Mouse (Mus musculus) embryonic fibroblast, embryonic 13.5 days (primary cell): ENCODE measurements around the gene Gata5. TPM values are rescaled to one million over a fixed set of nuclear protein-coding genes. Genes with fewer than 3 reads are reported as not detected.

Experiments
- H3K27ac ChIP-seq: 2 replicates; pipeline ENCODE4 v1.5.1; 2012; ENCODE audit warnings: low read length, control low read depth, inconsistent platforms; ENCODE audit not compliant: insufficient read depth
- H3K4me1 ChIP-seq: 2 replicates; pipeline ENCODE4 v1.6.1; 2011; ENCODE audit warnings: low read length; ENCODE audit not compliant: control insufficient read depth, insufficient read depth
- H3K4me3 ChIP-seq: 2 replicates; pipeline ENCODE4 v1.5.1; 2011; ENCODE audit warnings: mild to moderate bottlenecking, control low read depth, low read length; ENCODE audit not compliant: insufficient read depth
- CTCF ChIP-seq: IDR thresholded peaks from 2 replicates; pipeline ENCODE4 v1.5.1; 2011; ENCODE audit warnings: mild to moderate bottlenecking, control low read depth, low read length, moderate library complexity, borderline replicate concordance; ENCODE audit not compliant: insufficient read depth
- POLR2A ChIP-seq: IDR thresholded peaks from 2 replicates; pipeline ENCODE4 v1.6.1; 2011; ENCODE audit warnings: low read depth, mild to moderate bottlenecking, control low read depth, low read length, moderate library complexity
- polyA plus RNA-seq: library from polyadenylated mRNA; stranded (reverse); fragments of >200 nt; gene quantifications from 2 replicates; pipeline ENCODE4 v1.2.4, GENCODE M21; 2011; ENCODE audit warnings: low read depth; ENCODE audit not compliant: missing spikeins, insufficient read length

Gata5 gene
- polyA plus RNA-seq, 1 experiment, result not detected

- Histone ChIP-seq H3K4me3 (no peak overlapping the region), H3K27ac (no peak overlapping the region), H3K4me1 (no peaks in the 10 kb centered on the region)
- TF ChIP-seq POLR2A (no peak), CTCF (no peak)
Observed at GRCm38 (mm10) chr2:180300252-180300651, 34.2 kb downstream of the Gata5 start.

DNA sequence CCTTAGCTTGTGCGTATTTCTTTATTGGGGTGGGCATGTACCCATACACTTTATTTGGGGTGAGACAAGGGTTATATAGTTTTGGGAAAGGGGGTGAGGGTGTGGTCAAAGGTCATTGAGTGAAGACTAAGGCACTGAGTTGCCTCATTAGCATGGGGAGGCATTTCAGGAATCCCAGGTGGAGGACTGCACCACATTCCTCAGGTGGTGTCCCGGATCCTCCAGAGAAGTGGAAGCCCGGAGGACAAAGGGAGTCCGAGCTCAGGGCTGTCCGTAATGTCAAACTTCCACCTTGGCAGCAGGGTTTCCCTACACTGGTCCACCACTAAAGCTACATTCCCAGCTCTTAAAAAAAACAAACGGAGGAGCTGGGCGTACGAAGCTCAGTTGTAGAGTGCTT is 41.6 kb downstream of the Gata5 start:
- Histone ChIP-seq H3K4me1 (no peaks in the 10 kb centered on the region), H3K4me3 (no peak overlapping the region), H3K27ac (no peak overlapping the region)
- TF ChIP-seq CTCF, result no peak

GRCm38 (mm10) chr2:180292026-180292425 is 42.5 kb downstream of the Gata5 start:
- TF ChIP-seq POLR2A (no peak), CTCF (no peak)
- H3K27ac ChIP-seq, result no peak overlapping the region
- no peak overlapping the region for H3K4me3 ChIP-seq
- H3K4me1 ChIP-seq, result no peaks in the 10 kb centered on the region

DNA sequence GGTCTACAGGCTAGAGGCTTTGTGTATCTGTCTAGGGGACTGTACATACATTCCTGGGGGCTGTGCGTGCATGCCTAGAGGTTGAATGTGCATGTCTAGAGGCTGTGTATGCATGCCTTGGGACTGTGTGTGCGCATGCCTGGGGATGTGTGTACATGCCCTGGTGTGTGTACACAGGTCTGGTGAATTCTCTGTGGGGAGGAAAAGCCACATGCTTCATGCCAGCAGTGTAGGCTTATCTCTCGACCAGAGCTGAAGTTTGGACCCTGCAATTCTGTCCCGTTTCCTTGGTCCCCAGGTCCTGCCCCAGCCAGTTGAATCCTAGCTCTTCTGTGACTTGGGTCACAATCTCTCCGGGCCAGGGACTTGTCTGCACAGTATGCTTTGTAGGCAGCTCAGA is 42.9 kb downstream of the Gata5 start:
- no peak overlapping the region for H3K4me3 ChIP-seq
- no peak for TF ChIP-seq CTCF
- TF ChIP-seq POLR2A, result no peak
- no peaks in the 10 kb centered on the region for H3K4me1 ChIP-seq
- no peak overlapping the region for H3K27ac ChIP-seq

DNA sequence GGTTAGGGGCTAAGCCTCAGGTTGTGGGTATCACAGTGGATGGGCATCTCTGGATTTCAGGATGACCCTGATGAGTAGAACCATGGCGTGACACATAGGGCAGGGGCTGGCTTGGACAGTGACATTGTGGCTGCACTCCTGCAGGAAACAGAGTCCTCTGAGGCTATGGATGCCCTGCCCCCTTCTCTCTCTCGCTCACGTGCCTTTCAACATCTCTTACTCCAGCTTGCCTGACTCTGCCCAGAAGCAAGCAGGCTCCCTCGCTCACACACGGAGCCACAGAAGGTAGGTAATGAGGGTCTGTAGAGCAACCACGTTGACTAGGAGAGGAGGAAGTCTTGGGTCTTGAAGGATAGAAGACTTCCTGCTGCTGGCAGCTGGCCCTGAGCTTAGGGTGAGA is 44.0 kb downstream of the Gata5 start:
- Histone ChIP-seq H3K4me1 (no peaks in the 10 kb centered on the region), H3K27ac (no peak overlapping the region), H3K4me3 (no peak overlapping the region)
- TF ChIP-seq CTCF (no peak), POLR2A (no peak)

- Histone ChIP-seq H3K4me1 (no peaks in the 10 kb centered on the region), H3K4me3 (no peak within 1 kb of the TSS), H3K27ac (no peak within 1 kb of the TSS)
- no peak for TF ChIP-seq POLR2A
- no peak for TF ChIP-seq CTCF
Observed at GRCm38 (mm10) chr2:180289440-180290108, 44.9 kb downstream of the Gata5 start, which contains the start of gene Rbbp8nl. Gene Rbbp8nl (minus strand): TSS chr2:180289879.

DNA sequence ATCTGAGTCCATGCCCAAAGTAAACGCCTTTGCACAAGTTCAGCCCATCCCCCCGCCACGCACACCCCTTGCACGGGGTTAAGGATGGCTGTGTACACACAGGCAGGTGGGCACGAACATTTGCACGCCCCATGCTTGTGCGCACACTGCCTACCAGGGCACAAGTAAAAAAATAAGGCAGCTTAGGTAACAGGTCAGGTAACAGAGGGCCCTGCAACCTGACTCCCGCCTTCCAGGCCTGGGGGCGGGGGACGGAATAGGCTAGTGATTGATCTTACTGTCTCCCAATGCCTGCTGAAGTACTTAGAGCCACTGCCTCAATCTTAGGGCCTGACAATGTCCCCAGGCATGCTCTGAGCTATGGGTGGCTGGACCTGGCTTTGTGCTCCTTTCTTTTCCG is 45.5 kb downstream of the Gata5 start:
- Histone ChIP-seq H3K4me3 (no peak overlapping the region), H3K4me1 (no peaks in the 10 kb centered on the region), H3K27ac (no peak overlapping the region)
- TF ChIP-seq CTCF (no peak), POLR2A (no peak)

GRCm38 (mm10) chr2:180279321-180279720 is 55.2 kb downstream of the Gata5 start:
- no peaks in the 10 kb centered on the region for H3K4me1 ChIP-seq
- TF ChIP-seq POLR2A (no peak), CTCF (no peak)
- no peak overlapping the region for H3K27ac ChIP-seq
- no peak overlapping the region for H3K4me3 ChIP-seq

DNA sequence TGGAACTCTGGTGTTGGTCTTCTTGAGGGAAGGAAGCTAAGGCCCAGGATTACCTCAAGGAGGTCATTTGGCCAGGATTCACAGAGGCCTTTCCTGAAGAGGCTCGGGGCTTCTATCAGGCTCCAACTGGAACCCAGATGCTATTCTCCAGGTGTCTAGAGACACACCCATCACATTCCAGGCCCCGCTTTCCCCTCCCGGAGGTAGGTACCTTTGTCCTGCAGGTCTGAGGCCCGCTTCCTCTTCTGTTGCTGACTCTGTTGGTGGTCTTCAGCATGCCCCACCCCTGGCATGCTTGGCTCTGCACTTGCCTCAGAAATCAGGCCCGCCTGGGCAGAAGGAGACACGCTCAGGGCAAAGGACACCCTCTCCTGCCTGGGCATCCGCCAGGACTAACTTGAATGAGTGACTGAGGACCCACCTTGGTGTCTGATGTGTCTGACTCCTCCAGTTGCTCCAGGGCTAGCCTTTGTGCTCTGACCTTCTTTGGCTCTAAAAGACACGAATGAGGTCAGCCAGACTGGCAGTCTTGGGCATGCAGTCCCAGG is 56.7 kb downstream of the Gata5 start:
- no peak for TF ChIP-seq CTCF
- no peak for TF ChIP-seq POLR2A
- Histone ChIP-seq H3K4me3 (no peak overlapping the region), H3K4me1 (no peaks in the 10 kb centered on the region), H3K27ac (no peak overlapping the region)

DNA sequence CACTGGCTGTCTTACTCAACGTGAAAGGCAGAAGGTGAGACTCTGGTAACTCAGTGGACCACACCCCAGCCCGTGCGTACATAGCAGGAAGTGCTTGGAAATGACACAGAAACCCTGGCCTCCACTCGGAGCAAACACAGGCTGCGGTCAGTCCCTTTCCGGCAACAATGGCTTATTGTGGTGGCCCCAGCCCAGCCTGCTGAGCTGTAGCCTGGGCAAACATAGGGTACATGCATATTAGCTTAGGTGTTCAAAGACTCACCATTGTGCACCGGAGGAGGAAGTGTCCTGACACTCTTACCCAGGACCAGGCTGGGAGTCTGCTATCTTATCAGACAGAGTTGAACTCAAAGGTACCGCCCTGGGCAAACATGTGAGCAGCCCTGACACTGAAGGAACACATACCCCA is 57.6 kb downstream of the Gata5 start:
- Histone ChIP-seq H3K27ac (no peak overlapping the region), H3K4me3 (no peak overlapping the region), H3K4me1 (no peaks in the 10 kb centered on the region)
- TF ChIP-seq POLR2A (no peak), CTCF (no peak)
